Mouse (Mus musculus): ENCODE measurements around the gene Defb25.

DNA sequence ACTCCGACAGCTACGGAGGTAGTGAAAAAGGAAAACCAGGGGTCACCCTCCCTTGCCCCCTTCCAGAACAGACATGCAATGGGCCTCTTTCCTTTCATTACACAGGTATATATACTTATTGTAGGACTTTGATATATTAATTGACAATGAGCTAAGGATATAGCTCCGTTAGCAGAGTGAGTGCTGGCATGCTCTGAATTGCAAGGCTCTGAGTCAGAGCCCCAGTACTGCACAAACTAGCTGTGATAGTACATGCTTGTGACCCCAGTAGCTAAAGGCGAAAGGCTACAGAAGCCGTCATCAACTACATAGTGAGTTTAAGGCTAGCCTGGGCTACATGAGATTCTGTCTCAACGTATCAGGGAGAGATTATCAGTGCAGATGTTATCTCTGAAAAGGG is 7.1 kb upstream of the Defb25 start:
- TF ChIP-seq CTCF (IDR thresholded peaks at IDR 0.05) = no peak
- no peak for TF ChIP-seq EP300 (IDR thresholded peaks at IDR 0.05)

Measured in lung, postnatal 0 days (tissue).